Mouse (Mus musculus): ENCODE data around the gene Hfm1. TPM values are rescaled to one million over a fixed set of nuclear protein-coding genes. Genes with fewer than 3 reads are reported as not detected.

The Hfm1 gene
- total RNA-seq, 2 experiments from 2014 or later: 0.13 to 0.33 TPM

Small RNA genes lying within 50 kb of the gene (microRNA-seq; reads per million reads assigned to microRNA genes)
- not detected for gene Gm27527

Other genes with a start within 250 kb of the Hfm1 start
- gene Zfp644, start 229.0 kb downstream of the Hfm1 start, total RNA-seq (2021): 10 to 100 TPM; 68.9 to 70.1 TPM
- 1 to 10 TPM; 2.3 to 3.6 TPM for gene Cdc7, start 38.0 kb upstream of the Hfm1 start, total RNA-seq (2021)

Measured in adrenal gland, postnatal 36 days (tissue).